Mouse (Mus musculus): ENCODE data around the gene Elk3. TPM values are rescaled to one million over a fixed set of nuclear protein-coding genes. Genes with fewer than 3 reads are reported as not detected.

Gene Elk3
- total RNA-seq, 1 experiment, result 15.7 TPM

DNA sequence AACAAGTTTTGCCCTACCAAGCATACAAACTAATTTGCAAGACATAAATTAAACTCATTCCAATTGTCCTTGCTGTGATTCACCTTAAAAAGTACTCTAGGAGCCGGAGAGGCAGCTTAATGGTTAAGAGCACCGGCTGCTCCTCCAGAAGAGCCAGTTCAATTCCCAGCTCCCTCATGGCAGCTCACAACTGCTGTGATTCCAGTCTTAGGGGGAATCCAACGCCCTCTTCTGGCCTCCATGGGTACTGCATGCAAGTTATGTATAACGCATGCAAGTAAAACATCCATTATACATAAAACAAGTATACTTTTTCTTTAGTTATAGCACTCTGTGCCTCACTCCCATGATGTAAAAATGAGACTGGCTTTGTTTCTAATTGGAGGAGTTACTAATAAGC is 27.7 kb downstream of the Elk3 start:
- peak; percentile 61 for DNase-seq (ENCODE audit: low read depth, low spot score)
- Histone ChIP-seq H3K36me3 (ENCODE audit: control insufficient read depth, insufficient read depth, low read length, poor library complexity, severe bottlenecking) (no peaks in the 10 kb centered on the region), H3K9me3 (ENCODE audit: control insufficient read depth, insufficient read depth, low read depth, low read length) (no peaks in the 10 kb centered on the region), H3K9ac (ENCODE audit: insufficient read depth, low read depth, low read length, poor library complexity, severe bottlenecking) (no peak overlapping the region), H3K27ac (ENCODE audit: insufficient read depth, low read depth, low read length, poor library complexity, severe bottlenecking) (no peak overlapping the region), H3K4me3 (ENCODE audit: insufficient read depth in 1 of 2, low read depth in 1 of 2, low read length in 2 of 2, poor library complexity in 1 of 2, severe bottlenecking in 1 of 2) (no peak overlapping the region), H3K4me1 (ENCODE audit: control insufficient read depth in 2 of 2, insufficient read depth in 2 of 2, low read length in 2 of 2, poor library complexity in 1 of 2) (no peaks in the 10 kb centered on the region; a peak in 1 of 4 replicates)
- in situ Hi-C loops (cut with MboI; ENCODE audit: low sequenced_read_pairs in 2 of 2, unreplicated experiment in 2 of 2), result loop anchor here (10.0 kb wide), 2 partner anchors 208 to 218 kb away; no protein-coding TSS in a partner anchor
- TF ChIP-seq MAFK (IDR thresholded peaks at IDR 0.05; ENCODE audit: insufficient read depth, low read depth, low read length), result no peak
- TF ChIP-seq ZC3H11A (IDR thresholded peaks at IDR 0.05; ENCODE audit: borderline replicate concordance, low read depth, low read length), result peak; percentile 35; the same call in 1 of the 2 replicates
- TF ChIP-seq HCFC1 (IDR thresholded peaks at IDR 0.05; ENCODE audit: borderline replicate concordance, insufficient read depth, low read length), result no peak
- TF ChIP-seq CHD2 (IDR thresholded peaks at IDR 0.05; ENCODE audit: low read depth, low read length), result no peak
- TF ChIP-seq ZNF384 (IDR thresholded peaks at IDR 0.05; ENCODE audit: low read depth, low read length), result no peak

GRCm38 (mm10) chr10:93282526-93282964 is 28.4 kb downstream of the Elk3 start:
- Histone ChIP-seq H3K4me3 (ENCODE audit: insufficient read depth in 1 of 2, low read depth in 1 of 2, low read length in 2 of 2, poor library complexity in 1 of 2, severe bottlenecking in 1 of 2) (no peak overlapping the region), H3K9ac (ENCODE audit: insufficient read depth, low read depth, low read length, poor library complexity, severe bottlenecking) (no peak overlapping the region), H3K27ac (ENCODE audit: insufficient read depth, low read depth, low read length, poor library complexity, severe bottlenecking) (no peak overlapping the region), H3K4me1 (ENCODE audit: control insufficient read depth in 2 of 2, insufficient read depth in 2 of 2, low read length in 2 of 2, poor library complexity in 1 of 2) (no peaks in the 10 kb centered on the region; a peak in 1 of 4 replicates), H3K9me3 (ENCODE audit: control insufficient read depth, insufficient read depth, low read depth, low read length) (no peaks in the 10 kb centered on the region), H3K36me3 (ENCODE audit: control insufficient read depth, insufficient read depth, low read length, poor library complexity, severe bottlenecking) (no peaks in the 10 kb centered on the region)
- in situ Hi-C loops (cut with MboI; ENCODE audit: low sequenced_read_pairs in 2 of 2, unreplicated experiment in 2 of 2), result loop anchor here (10.0 kb wide), 2 partner anchors 208 to 218 kb away; no protein-coding TSS in a partner anchor
- no peak for TF ChIP-seq MAFK (IDR thresholded peaks at IDR 0.05; ENCODE audit: insufficient read depth, low read depth, low read length)
- TF ChIP-seq HCFC1 (IDR thresholded peaks at IDR 0.05; ENCODE audit: borderline replicate concordance, insufficient read depth, low read length), result no peak
- no peak for TF ChIP-seq ZC3H11A (IDR thresholded peaks at IDR 0.05; ENCODE audit: borderline replicate concordance, low read depth, low read length)
- TF ChIP-seq ZNF384 (IDR thresholded peaks at IDR 0.05; ENCODE audit: low read depth, low read length), result no peak
- no peak for DNase-seq (ENCODE audit: low read depth, low spot score)

DNA sequence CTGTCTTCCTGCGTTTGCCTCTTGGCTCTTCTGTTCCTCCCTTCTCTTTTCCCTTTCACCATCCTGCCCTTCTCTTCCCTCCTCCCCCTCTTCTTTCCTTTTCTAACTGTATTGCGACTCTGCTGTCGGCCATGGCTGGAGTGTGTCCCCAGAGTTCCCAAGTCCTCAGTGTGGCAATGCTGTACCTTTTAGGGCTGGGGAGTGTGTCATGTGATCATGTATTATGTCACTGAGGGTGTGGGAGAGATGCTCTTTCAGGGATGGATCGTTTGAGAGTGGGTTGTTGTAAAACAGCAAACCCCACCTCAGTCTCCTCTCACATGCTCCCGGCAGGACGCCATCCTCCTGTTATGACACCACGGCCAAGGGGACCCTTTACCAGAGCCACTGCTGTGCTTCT is 29.8 kb downstream of the Elk3 start:
- Histone ChIP-seq H3K36me3 (ENCODE audit: control insufficient read depth, insufficient read depth, low read length, poor library complexity, severe bottlenecking) (no peaks in the 10 kb centered on the region), H3K9ac (ENCODE audit: insufficient read depth, low read depth, low read length, poor library complexity, severe bottlenecking) (no peak overlapping the region), H3K27ac (ENCODE audit: insufficient read depth, low read depth, low read length, poor library complexity, severe bottlenecking) (no peak overlapping the region), H3K4me3 (ENCODE audit: insufficient read depth in 1 of 2, low read depth in 1 of 2, low read length in 2 of 2, poor library complexity in 1 of 2, severe bottlenecking in 1 of 2) (no peak overlapping the region), H3K4me1 (ENCODE audit: control insufficient read depth in 2 of 2, insufficient read depth in 2 of 2, low read length in 2 of 2, poor library complexity in 1 of 2) (peaks cover 0 to 7% of the 10 kb centered on the region in 2 experiments; a peak in 1 of 4 replicates), H3K9me3 (ENCODE audit: control insufficient read depth, insufficient read depth, low read depth, low read length) (no peaks in the 10 kb centered on the region)
- no peak for TF ChIP-seq ZNF384 (IDR thresholded peaks at IDR 0.05; ENCODE audit: low read depth, low read length)
- no peak for TF ChIP-seq ZC3H11A (IDR thresholded peaks at IDR 0.05; ENCODE audit: borderline replicate concordance, low read depth, low read length)
- TF ChIP-seq HCFC1 (IDR thresholded peaks at IDR 0.05; ENCODE audit: borderline replicate concordance, insufficient read depth, low read length), result no peak
- TF ChIP-seq CHD2 (IDR thresholded peaks at IDR 0.05; ENCODE audit: low read depth, low read length), result no peak
- TF ChIP-seq MAFK (IDR thresholded peaks at IDR 0.05; ENCODE audit: insufficient read depth, low read depth, low read length), result no peak
- in situ Hi-C loops (cut with MboI; ENCODE audit: low sequenced_read_pairs in 2 of 2, unreplicated experiment in 2 of 2), result loop anchor here (10.0 kb wide), 2 partner anchors 206 to 216 kb away; no protein-coding TSS in a partner anchor
- DNase-seq (ENCODE audit: low read depth, low spot score), result no peak

DNA sequence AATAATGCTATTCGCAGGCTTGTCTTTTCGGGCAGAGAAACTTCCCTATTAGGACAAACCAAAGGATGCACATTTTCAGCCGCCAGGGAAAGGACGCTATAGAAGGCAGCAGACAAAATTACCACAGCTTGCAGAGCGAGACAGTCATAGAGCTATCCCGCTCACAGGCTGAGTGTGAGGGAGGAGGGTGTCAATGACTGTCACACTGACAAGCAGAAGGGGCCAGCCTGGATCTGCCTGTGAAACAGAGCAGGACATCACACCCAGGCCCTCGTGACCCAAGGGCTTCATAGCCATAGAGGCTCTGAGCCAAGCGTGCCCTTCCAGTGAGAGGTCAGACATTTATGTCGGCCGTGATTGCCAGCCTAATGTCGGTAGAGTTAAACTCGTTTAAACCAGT is 30.3 kb downstream of the Elk3 start:
- Histone ChIP-seq H3K9me3 (ENCODE audit: control insufficient read depth, insufficient read depth, low read depth, low read length) (no peaks in the 10 kb centered on the region), H3K27ac (ENCODE audit: insufficient read depth, low read depth, low read length, poor library complexity, severe bottlenecking) (no peak overlapping the region), H3K4me3 (ENCODE audit: insufficient read depth in 1 of 2, low read depth in 1 of 2, low read length in 2 of 2, poor library complexity in 1 of 2, severe bottlenecking in 1 of 2) (no peak overlapping the region), H3K36me3 (ENCODE audit: control insufficient read depth, insufficient read depth, low read length, poor library complexity, severe bottlenecking) (no peaks in the 10 kb centered on the region), H3K9ac (ENCODE audit: insufficient read depth, low read depth, low read length, poor library complexity, severe bottlenecking) (no peak overlapping the region), H3K4me1 (ENCODE audit: control insufficient read depth in 2 of 2, insufficient read depth in 2 of 2, low read length in 2 of 2, poor library complexity in 1 of 2) (peaks cover 0 to 10% of the 10 kb centered on the region in 2 experiments; a peak in 2 of 4 replicates)
- in situ Hi-C loops (cut with MboI; ENCODE audit: low sequenced_read_pairs in 2 of 2, unreplicated experiment in 2 of 2), result loop anchor here (10.0 kb wide), 2 partner anchors 206 to 216 kb away; no protein-coding TSS in a partner anchor
- no peak for TF ChIP-seq HCFC1 (IDR thresholded peaks at IDR 0.05; ENCODE audit: borderline replicate concordance, insufficient read depth, low read length)
- TF ChIP-seq CHD2 (IDR thresholded peaks at IDR 0.05; ENCODE audit: low read depth, low read length), result no peak
- no peak for TF ChIP-seq ZNF384 (IDR thresholded peaks at IDR 0.05; ENCODE audit: low read depth, low read length)
- TF ChIP-seq ZC3H11A (IDR thresholded peaks at IDR 0.05; ENCODE audit: borderline replicate concordance, low read depth, low read length), result no peak
- no peak for TF ChIP-seq MAFK (IDR thresholded peaks at IDR 0.05; ENCODE audit: insufficient read depth, low read depth, low read length)
- no peak for DNase-seq (ENCODE audit: low read depth, low spot score)
